Mouse (Mus musculus) mature B cell (primary cell): Measurements from ENCODE around the gene Olfr73.
"Not testable (repeated sequence)": the region's sequence is repeated elsewhere in the genome, so short reads cannot be mapped to it uniquely, and the experiment has no call there.

Source experiments
- in situ Hi-C: fragments of 300-500 bp; cut with MboI; formaldehyde crosslinking; loops from 2 replicates; pipeline ENCODE4 v1.14.3; 2019

The Olfr73 gene

GRCm38 (mm10) chr2:88037599-88037998 is at the start of gene Olfr73:
Gene Olfr73 (minus strand): TSS chr2:88037699.
- in situ Hi-C loops: no loop called here

- in situ Hi-C loops: no loop called here
Measured at GRCm38 (mm10) chr2:88071730-88072129, 34.2 kb upstream of the Olfr73 start, which contains the start of gene Olfr1163. Gene Olfr1163 (minus strand): TSS chr2:88071830.

GRCm38 (mm10) chr2:88063587-88063986 is 26.1 kb upstream of the Olfr73 start:
- in situ Hi-C loops: no loop called here

- in situ Hi-C loops: no loop called here
Measured at GRCm38 (mm10) chr2:88051029-88051428, 13.5 kb upstream of the Olfr73 start, which contains the start of gene Olfr1162. Gene Olfr1162 (minus strand): TSS chr2:88051129.

GRCm38 (mm10) chr2:88022474-88022873 is 15.0 kb downstream of the Olfr73 start, which contains the start of gene Olfr1161:
Gene Olfr1161 (plus strand): TSS chr2:88022774.
- in situ Hi-C loops: not testable (repeated sequence)

GRCm38 (mm10) chr2:88007515-88008318 is 29.8 kb downstream of the Olfr73 start, which contains the start of gene Olfr1160:
Gene Olfr1160 (minus strand): TSS chr2:88008268.
- in situ Hi-C loops: no loop called here

- in situ Hi-C loops: no loop called here
Measured at GRCm38 (mm10) chr2:87989813-87990212, 47.7 kb downstream of the Olfr73 start, which contains the start of gene Olfr1158. Gene Olfr1158 (plus strand): TSS chr2:87990113.
